Mouse (Mus musculus): Measurements from ENCODE around the gene Thsd7a. TPM values are rescaled to one million over a fixed set of nuclear protein-coding genes. Genes with fewer than 3 reads are reported as not detected.
A peak's percentile ranks its signal among the peaks of the same experiment; 100 is the strongest.

The Thsd7a gene
- polyA plus RNA-seq, 1 experiment from 2014 or later: 6.4 TPM

- H3K4me1 ChIP-seq (replicated peaks; ENCODE audit: insufficient read depth, low read length): no peaks in the 10 kb centered on the region
- H3K4me2 ChIP-seq (ENCODE audit: low read length): no peak overlapping the region
- DNase-seq (ENCODE audit: low spot score) (peak; percentile 22), ATAC-seq (replicated peaks; ENCODE audit: low FRiP score, low read depth) (no peak)
- WGBS: 54% methylated on average over 2 of the region's 2 CpGs
- no peak for TF ChIP-seq CTCF (IDR thresholded peaks at IDR 0.05; ENCODE audit: low read depth)
- no peaks in the 10 kb centered on the region for H3K9me3 ChIP-seq (replicated peaks; ENCODE audit: low read length)
- no peaks in the 10 kb centered on the region for H3K27me3 ChIP-seq (ENCODE audit: insufficient read depth, low read length)
- no peaks in the 10 kb centered on the region for H3K36me3 ChIP-seq (ENCODE audit: insufficient read depth, low read length)
- no peak overlapping the region for H3K27ac ChIP-seq
- no peak overlapping the region for H3K4me3 ChIP-seq (replicated peaks; ENCODE audit: low read depth, low read length)
- H3K9ac ChIP-seq (ENCODE audit: low read depth, low read length): no peak overlapping the region
Observed at GRCm38 (mm10) chr6:12393574-12394380, 355.4 kb downstream of the Thsd7a start.

- no peak overlapping the region for H3K4me3 ChIP-seq (replicated peaks; ENCODE audit: low read depth, low read length)
- ATAC-seq (replicated peaks; ENCODE audit: low FRiP score, low read depth): no peak
- no peak overlapping the region for H3K4me2 ChIP-seq (ENCODE audit: low read length)
Observed at GRCm38 (mm10) chr6:12386731-12387130, 362.5 kb downstream of the Thsd7a start.

DNA sequence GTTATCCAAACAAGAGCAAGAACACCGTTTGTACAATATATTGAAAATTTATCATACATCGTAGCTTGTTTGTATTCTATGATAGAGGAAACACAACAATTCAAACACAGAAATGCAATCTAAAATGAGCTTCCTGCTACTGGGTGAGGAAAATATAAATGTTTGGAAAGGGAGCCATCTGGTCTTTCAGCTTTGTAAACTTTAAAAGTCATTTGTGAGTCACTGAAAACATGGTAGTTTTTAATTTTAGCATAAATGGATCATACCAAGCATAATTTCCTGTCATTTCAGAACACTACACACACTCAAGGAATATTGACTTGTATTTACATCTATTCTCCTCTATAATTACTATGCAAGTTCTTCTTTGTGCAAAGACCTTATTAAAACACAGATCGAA lies 363.6 kb downstream of the Thsd7a start:
- no peak for ATAC-seq (replicated peaks; ENCODE audit: low FRiP score, low read depth)
- 73% methylated on average over 3 of the region's 3 CpGs for WGBS
- Histone ChIP-seq H3K4me2 (ENCODE audit: low read length) (no peak overlapping the region), H3K4me1 (replicated peaks; ENCODE audit: insufficient read depth, low read length) (no peaks in the 10 kb centered on the region), H3K27me3 (ENCODE audit: insufficient read depth, low read length) (no peaks in the 10 kb centered on the region), H3K9ac (ENCODE audit: low read depth, low read length) (no peak overlapping the region), H3K36me3 (ENCODE audit: insufficient read depth, low read length) (no peaks in the 10 kb centered on the region), H3K4me3 (replicated peaks; ENCODE audit: low read depth, low read length) (no peak overlapping the region), H3K27ac (no peak overlapping the region), H3K9me3 (replicated peaks; ENCODE audit: low read length) (no peaks in the 10 kb centered on the region)
- no peak for DNase-seq (ENCODE audit: low spot score)
- TF ChIP-seq CTCF (IDR thresholded peaks at IDR 0.05; ENCODE audit: low read depth): no peak

More at GRCm38 (mm10) chr6:12386731-12387130, 362.5 kb downstream of the Thsd7a start:
- no peaks in the 10 kb centered on the region for H3K4me1 ChIP-seq (replicated peaks; ENCODE audit: insufficient read depth, low read length)
- no peak for TF ChIP-seq CTCF (IDR thresholded peaks at IDR 0.05; ENCODE audit: low read depth)
- H3K27me3 ChIP-seq (ENCODE audit: insufficient read depth, low read length): no peaks in the 10 kb centered on the region
- H3K27ac ChIP-seq: no peak overlapping the region
- H3K9me3 ChIP-seq (replicated peaks; ENCODE audit: low read length): no peaks in the 10 kb centered on the region
- 93% methylated on average over 1 of the region's 1 CpGs for WGBS
- no peak for DNase-seq (ENCODE audit: low spot score)
- no peak overlapping the region for H3K9ac ChIP-seq (ENCODE audit: low read depth, low read length)
- no peaks in the 10 kb centered on the region for H3K36me3 ChIP-seq (ENCODE audit: insufficient read depth, low read length)

- Histone ChIP-seq H3K27ac (no peak overlapping the region), H3K4me2 (ENCODE audit: low read length) (no peak overlapping the region), H3K9ac (ENCODE audit: low read depth, low read length) (no peak overlapping the region), H3K9me3 (replicated peaks; ENCODE audit: low read length) (no peaks in the 10 kb centered on the region), H3K27me3 (ENCODE audit: insufficient read depth, low read length) (no peaks in the 10 kb centered on the region), H3K36me3 (ENCODE audit: insufficient read depth, low read length) (no peaks in the 10 kb centered on the region), H3K4me1 (replicated peaks; ENCODE audit: insufficient read depth, low read length) (no peaks in the 10 kb centered on the region), H3K4me3 (replicated peaks; ENCODE audit: low read depth, low read length) (no peak overlapping the region)
- DNase-seq (ENCODE audit: low spot score) (no peak), ATAC-seq (replicated peaks; ENCODE audit: low FRiP score, low read depth) (no peak)
- 91% methylated on average over 6 of the region's 6 CpGs for WGBS
- TF ChIP-seq CTCF (IDR thresholded peaks at IDR 0.05; ENCODE audit: low read depth): no peak
Observed at GRCm38 (mm10) chr6:12381136-12381778, 368.0 kb downstream of the Thsd7a start.

- no peak for DNase-seq (ENCODE audit: low spot score)
- 94% methylated on average over 2 of the region's 2 CpGs for WGBS
Observed at GRCm38 (mm10) chr6:12380717-12381116, 368.5 kb downstream of the Thsd7a start.

GRCm38 (mm10) chr6:12358737-12359136 lies 390.5 kb downstream of the Thsd7a start:
- WGBS: 29% methylated on average over 2 of the region's 2 CpGs
- peak; percentile 4 for DNase-seq (ENCODE audit: low spot score)
- no peaks in the 10 kb centered on the region for H3K27me3 ChIP-seq (ENCODE audit: insufficient read depth, low read length)
- no peaks in the 10 kb centered on the region for H3K9me3 ChIP-seq (replicated peaks; ENCODE audit: low read length)
- H3K4me1 ChIP-seq (replicated peaks; ENCODE audit: insufficient read depth, low read length): no peaks in the 10 kb centered on the region
- TF ChIP-seq CTCF (IDR thresholded peaks at IDR 0.05; ENCODE audit: low read depth): no peak
- ATAC-seq (replicated peaks; ENCODE audit: low FRiP score, low read depth): no peak
- H3K36me3 ChIP-seq (ENCODE audit: insufficient read depth, low read length): no peaks in the 10 kb centered on the region
- no peak overlapping the region for H3K4me3 ChIP-seq (replicated peaks; ENCODE audit: low read depth, low read length)
- no peak overlapping the region for H3K9ac ChIP-seq (ENCODE audit: low read depth, low read length)
- H3K4me2 ChIP-seq (ENCODE audit: low read length): no peak overlapping the region
- no peak overlapping the region for H3K27ac ChIP-seq

More at GRCm38 (mm10) chr6:12380717-12381116, 368.5 kb downstream of the Thsd7a start:
- TF ChIP-seq CTCF (IDR thresholded peaks at IDR 0.05; ENCODE audit: low read depth): no peak
- Histone ChIP-seq H3K9ac (ENCODE audit: low read depth, low read length) (no peak overlapping the region), H3K4me2 (ENCODE audit: low read length) (no peak overlapping the region), H3K27ac (no peak overlapping the region), H3K4me1 (replicated peaks; ENCODE audit: insufficient read depth, low read length) (no peaks in the 10 kb centered on the region), H3K9me3 (replicated peaks; ENCODE audit: low read length) (no peaks in the 10 kb centered on the region), H3K4me3 (replicated peaks; ENCODE audit: low read depth, low read length) (no peak overlapping the region), H3K36me3 (ENCODE audit: insufficient read depth, low read length) (no peaks in the 10 kb centered on the region), H3K27me3 (ENCODE audit: insufficient read depth, low read length) (no peaks in the 10 kb centered on the region)
- ATAC-seq (replicated peaks; ENCODE audit: low FRiP score, low read depth): no peak

All from kidney, postnatal 0 days (tissue).